Mouse (Mus musculus) adrenal gland (tissue): ENCODE measurements around the gene Gnpda2.

Experiments used
- intact Hi-C: fragments of 180-260 bp; cut with DNase I; formaldehyde crosslinking; loops from one replicate; pipeline ENCODE4 v1.15.1; 2025
- long read RNA-seq, 2 experiments: library from polyadenylated mRNA; unstranded; transcript quantifications; one replicate each; pipeline ENCODE4 v2.0.0; 2020; ENCODE audit warnings: borderline replicate concordance in 1 of 2; ENCODE audit not compliant: insufficient replicate concordance in 1 of 2

Gene Gnpda2
- long read RNA-seq, experiment 1, transcript Gnpda2-201 (7 exons, 1,894 nt): major isoform, 23 of 27 reads
- long read RNA-seq, experiment 1, partial matches to known transcripts: 0 of 27 reads
- long read RNA-seq, experiment 1, other reads (novel, unspliced or antisense): 3 of 27 reads
- long read RNA-seq, experiment 2, transcript Gnpda2-201 (7 exons, 1,894 nt): major isoform, 15 of 16 reads
- long read RNA-seq, experiment 2, partial matches to known transcripts: 0 of 16 reads
- long read RNA-seq, experiment 2, other reads (novel, unspliced or antisense): 0 of 16 reads

GRCm38 (mm10) chr5:69591640-69592461 is at the start of gene Gnpda2:
Gene Gnpda2, minus strand, starts transcription at chr5:69592340.
- intact Hi-C loops: no loop called here

- intact Hi-C loops: no loop called here
These were observed 42.6 kb upstream of the Gnpda2 start for GRCm38 (mm10) chr5:69634766-69635165.

- intact Hi-C loops: no loop called here
These were observed 28.8 kb upstream of the Gnpda2 start for GRCm38 (mm10) chr5:69620899-69621298.

GRCm38 (mm10) chr5:69613209-69613796 is 21.2 kb upstream of the Gnpda2 start:
- intact Hi-C loops: loop anchor here (10.0 kb wide), 2 partner anchors 231 to 1381 kb away; no protein-coding TSS in a partner anchor

GRCm38 (mm10) chr5:69601027-69601426 is 8.9 kb upstream of the Gnpda2 start:
- intact Hi-C loops: no loop called here

GRCm38 (mm10) chr5:69557404-69557935 is 34.7 kb downstream of the Gnpda2 start:
- intact Hi-C loops: no loop called here

- intact Hi-C loops: no loop called here
These were observed 35.3 kb downstream of the Gnpda2 start, which contains the start of gene Guf1 for GRCm38 (mm10) chr5:69556628-69557403. Gene Guf1, plus strand, starts transcription at chr5:69556923.

GRCm38 (mm10) chr5:69542489-69542888 is 49.7 kb downstream of the Gnpda2 start, which contains the start of gene Yipf7:
Gene Yipf7, minus strand, starts transcription at chr5:69542648.
- intact Hi-C loops: no loop called here

GRCm38 (mm10) chr5:69541680-69542079 is 50.5 kb downstream of the Gnpda2 start:
- intact Hi-C loops: no loop called here

- intact Hi-C loops: loop anchor here (5.0 kb wide), 1 partner anchor 1272 kb away; no protein-coding TSS in a partner anchor
These were observed 68.2 kb downstream of the Gnpda2 start for GRCm38 (mm10) chr5:69523944-69524343.
